Mouse (Mus musculus) neural tube, embryonic 11.5 days (tissue): Measurements from ENCODE around the gene Eci2. TPM values are rescaled to one million over a fixed set of nuclear protein-coding genes. Genes with fewer than 3 reads are reported as not detected.
"Not testable (repeated sequence)": the region's sequence is repeated elsewhere in the genome, so short reads cannot be mapped to it uniquely, and the experiment has no call there.

Experiments used
- ATAC-seq: fragments of 200-750 bp; cut with Nextera tagmentation; 2 replicates; pipeline ENCODE4 v1.8.0; 2017; ENCODE audit warnings: moderate number of reproducible peaks, mild to moderate bottlenecking, moderate TSS enrichment, moderate library complexity; ENCODE audit not compliant: insufficient read depth, low FRiP score, low TSS enrichment
- DNase-seq: peaks from one replicate; pipeline ENCODE4 v3.0.0-alpha.2; 2015; ENCODE audit warnings: low spot score
- H3K27ac ChIP-seq: fragments of 300-500 bp; sonication (generic); 2 replicates; pipeline ENCODE4 v1.5.1; 2014; ENCODE audit warnings: low read depth, mild to moderate bottlenecking, low read length
- H3K27me3 ChIP-seq: fragments of 300-500 bp; sonication (generic); 2 replicates; pipeline ENCODE4 v1.6.1; 2014; ENCODE audit warnings: mild to moderate bottlenecking, low read length, mixed read lengths; ENCODE audit not compliant: control insufficient read depth, insufficient read depth
- H3K36me3 ChIP-seq: fragments of 300-500 bp; sonication (generic); 2 replicates; pipeline ENCODE4 v1.6.1; 2014; ENCODE audit warnings: mild to moderate bottlenecking, low read length, moderate library complexity, mixed read lengths; ENCODE audit not compliant: control insufficient read depth, insufficient read depth
- H3K4me1 ChIP-seq: fragments of 300-500 bp; sonication (generic); 2 replicates; pipeline ENCODE4 v1.6.1; 2014; ENCODE audit warnings: low read length, mixed read lengths; ENCODE audit not compliant: control insufficient read depth, insufficient read depth
- H3K4me2 ChIP-seq: fragments of 300-500 bp; sonication (generic); 2 replicates; pipeline ENCODE4 v1.6.1; 2014; ENCODE audit warnings: low read depth, mild to moderate bottlenecking, moderate library complexity
- H3K4me3 ChIP-seq: fragments of 300-500 bp; sonication (generic); 2 replicates; pipeline ENCODE4 v1.5.1; 2014; ENCODE audit warnings: low read depth, low read length
- H3K9ac ChIP-seq: fragments of 300-500 bp; sonication (generic); 2 replicates; pipeline ENCODE4 v1.6.1; 2014; ENCODE audit warnings: mild to moderate bottlenecking, low read length
- H3K9me3 ChIP-seq: fragments of 300-500 bp; sonication (generic); 2 replicates; pipeline ENCODE4 v1.6.1; 2016; ENCODE audit warnings: low read length; ENCODE audit not compliant: control insufficient read depth
- WGBS: fragments of 180-500 bp; shearing (Covaris S2); extraction: QIAGEN DNeasy Blood & Tissue Kit; methylation state at CpG from one replicate; pipeline ENCODE4 v1.1.7; 2014; 5-methylcytosine and 5-hydroxymethylcytosine counted together
- polyA plus RNA-seq: library from polyadenylated mRNA; unstranded; fragments of >200 nt; fragmentation: Nextera tagmentation; extraction: Ambion mirVana; gene quantifications from 2 replicates; pipeline ENCODE4 v1.2.1, GENCODE M21; 2014

Gene Eci2
- polyA plus RNA-seq, 1 experiment from 2014 or later: 119 TPM

GRCm38 (mm10) chr13:34995925-34996324, 31.0 kb downstream of the Eci2 start:
- H3K9me3 ChIP-seq: no peaks in the 10 kb centered on the region
- no peak for DNase-seq
- no peak overlapping the region for H3K9ac ChIP-seq
- H3K4me2 ChIP-seq: no peak overlapping the region
- no peak overlapping the region for H3K27ac ChIP-seq
- 0 out of 2 replicates have a peak, but pooled peaks cover 4% of the 10 kb centered on the region for H3K4me1 ChIP-seq
- WGBS: 93% methylated on average over 2 of the region's 2 CpGs
- no peak for ATAC-seq
- no peak overlapping the region for H3K4me3 ChIP-seq
- no peaks in the 10 kb centered on the region for H3K27me3 ChIP-seq
- no peaks in the 10 kb centered on the region for H3K36me3 ChIP-seq

- Histone ChIP-seq H3K36me3 (no peaks in the 10 kb centered on the region; the same call in 1 of the 2 replicates), H3K27ac (peak overlapping the region; percentile 73; the same call in 1 of the 2 replicates), H3K4me3 (peak overlapping the region; percentile 60), H3K27me3 (no peaks in the 10 kb centered on the region), H3K9me3 (no peaks in the 10 kb centered on the region), H3K9ac (peak overlapping the region; percentile 84), H3K4me1 (0 out of 2 replicates have a peak, but pooled peaks cover 4% of the 10 kb centered on the region), H3K4me2 (peak overlapping the region; percentile 70)
- peak; percentile 94 for DNase-seq
- WGBS: 2% methylated on average over 33 of the region's 33 CpGs
- peak; percentile 97 for ATAC-seq
Observed at GRCm38 (mm10) chr13:34993983-34994811, 32.7 kb downstream of the Eci2 start.

- peak overlapping the region; percentile 60 for H3K4me3 ChIP-seq
- H3K4me1 ChIP-seq: 0 out of 2 replicates have a peak, but pooled peaks cover 4% of the 10 kb centered on the region
- peak overlapping the region; percentile 84 for H3K9ac ChIP-seq
- peaks cover 2% of the 10 kb centered on the region for H3K36me3 ChIP-seq
- WGBS: 1% methylated on average over 22 of the region's 22 CpGs
- DNase-seq (no peak), ATAC-seq (peak; percentile 73)
- peak overlapping the region; percentile 73; the same call in 1 of the 2 replicates for H3K27ac ChIP-seq
- no peaks in the 10 kb centered on the region for H3K27me3 ChIP-seq
- no peaks in the 10 kb centered on the region for H3K9me3 ChIP-seq
- H3K4me2 ChIP-seq: peak overlapping the region; percentile 70
Observed at GRCm38 (mm10) chr13:34993595-34993982, 33.3 kb downstream of the Eci2 start.

- no peak overlapping the region for H3K27ac ChIP-seq
- peaks cover 6% of the 10 kb centered on the region for H3K36me3 ChIP-seq
- H3K4me2 ChIP-seq: peak overlapping the region; percentile 70
- H3K9ac ChIP-seq: no peak overlapping the region; the same call in 1 of the 2 replicates
- H3K9me3 ChIP-seq: no peaks in the 10 kb centered on the region
- DNase-seq: no peak
- H3K27me3 ChIP-seq: no peaks in the 10 kb centered on the region
- 0 out of 2 replicates have a peak, but pooled peaks cover 4% of the 10 kb centered on the region for H3K4me1 ChIP-seq
- WGBS: 88% methylated on average over 4 of the region's 4 CpGs
- H3K4me3 ChIP-seq: peak overlapping the region; percentile 60
- ATAC-seq: no peak
Observed at GRCm38 (mm10) chr13:34993085-34993484, 33.8 kb downstream of the Eci2 start.

DNA sequence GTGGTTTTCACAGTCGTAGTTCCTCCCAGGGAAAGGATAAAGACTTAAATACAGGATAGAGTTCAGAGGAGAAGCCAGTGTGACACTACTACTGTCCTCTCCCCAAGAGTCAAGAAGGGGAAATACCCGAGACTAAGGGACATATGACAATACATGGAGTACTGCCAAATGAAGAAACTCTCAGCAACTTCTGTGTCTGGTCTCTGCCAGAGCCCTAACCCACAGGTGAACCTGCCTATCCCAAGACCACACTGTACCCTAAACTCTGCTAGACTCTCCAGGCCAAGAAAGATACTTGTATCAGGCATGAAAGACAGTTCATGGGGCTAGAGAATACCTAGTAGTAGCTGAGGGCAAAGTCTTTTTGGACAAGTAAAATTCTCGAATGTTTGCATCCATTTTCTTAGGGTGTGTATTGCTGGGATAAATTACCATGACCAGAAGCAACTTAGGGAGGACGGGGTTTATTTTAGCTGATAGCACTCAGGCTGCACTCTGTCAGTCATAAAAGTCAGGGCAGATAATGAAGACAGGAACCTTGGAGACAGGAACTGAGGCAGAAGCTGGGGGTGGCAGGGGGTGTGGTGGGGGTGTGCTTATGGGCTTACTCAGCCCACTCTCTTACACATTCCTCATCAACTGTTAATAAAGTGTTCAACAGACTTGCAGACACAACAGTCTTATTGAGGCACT, 35.2 kb downstream of the Eci2 start:
- no peaks in the 10 kb centered on the region for H3K27me3 ChIP-seq
- H3K36me3 ChIP-seq: peaks cover 6% of the 10 kb centered on the region
- no peak overlapping the region for H3K9ac ChIP-seq
- no peak overlapping the region for H3K4me3 ChIP-seq
- 0 out of 2 replicates have a peak, but pooled peaks cover 4% of the 10 kb centered on the region for H3K4me1 ChIP-seq
- H3K4me2 ChIP-seq: no peak overlapping the region
- WGBS: 73% methylated on average over 4 of the region's 4 CpGs
- ATAC-seq: no peak
- no peaks in the 10 kb centered on the region for H3K9me3 ChIP-seq
- no peak overlapping the region for H3K27ac ChIP-seq
- no peak for DNase-seq

DNA sequence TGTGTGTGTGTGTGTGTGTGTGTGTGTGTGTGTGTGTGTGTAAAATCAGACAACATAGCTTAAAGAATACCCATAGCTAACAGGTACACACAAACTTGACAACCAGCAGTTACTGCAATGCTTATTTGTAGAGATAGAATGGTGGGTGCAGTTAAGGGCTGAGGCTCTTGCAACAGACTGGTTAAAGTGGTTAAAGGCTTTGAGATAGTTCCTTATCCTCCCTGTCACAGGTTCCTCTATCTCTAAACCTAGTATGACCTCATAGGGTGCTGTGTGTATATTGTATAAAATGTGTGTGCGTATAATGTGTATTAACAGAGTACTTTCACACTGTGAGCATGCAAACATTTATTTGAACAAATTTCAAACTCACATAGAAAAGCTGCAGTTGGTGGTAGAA, 43.4 kb downstream of the Eci2 start:
- H3K4me2 ChIP-seq, H3K9me3 ChIP-seq, H3K27me3 ChIP-seq, H3K4me1 ChIP-seq, H3K36me3 ChIP-seq, ATAC-seq, H3K9ac ChIP-seq, DNase-seq, H3K27ac ChIP-seq, H3K4me3 ChIP-seq: not testable (repeated sequence)
- WGBS: 100% methylated on average over 1 of the region's 1 CpGs

GRCm38 (mm10) chr13:34978635-34979034, 48.3 kb downstream of the Eci2 start:
- H3K9ac ChIP-seq, ATAC-seq, H3K4me3 ChIP-seq, H3K4me2 ChIP-seq, DNase-seq, H3K36me3 ChIP-seq, H3K9me3 ChIP-seq, H3K27ac ChIP-seq, H3K4me1 ChIP-seq, H3K27me3 ChIP-seq: not testable (repeated sequence)
- 61% methylated on average over 5 of the region's 5 CpGs for WGBS

DNA sequence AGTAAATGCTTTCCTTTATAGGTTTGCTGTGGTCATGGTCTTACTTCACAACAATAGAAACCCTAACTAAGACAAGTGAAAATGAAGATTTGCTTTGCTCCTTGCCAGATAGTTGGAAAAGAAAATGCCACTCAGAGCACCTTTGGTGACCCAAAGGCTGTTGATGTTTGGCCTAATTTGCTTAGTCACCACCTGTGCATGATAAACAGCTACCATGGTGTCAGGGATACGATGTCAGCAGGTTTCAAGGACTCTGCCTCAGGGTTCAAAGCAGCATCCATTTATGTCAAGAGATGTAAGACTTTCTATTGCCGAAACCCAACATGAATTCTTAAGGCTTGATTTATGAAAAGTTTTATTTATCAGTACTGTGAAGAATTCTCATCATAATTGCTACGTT, 49.5 kb downstream of the Eci2 start:
- Histone ChIP-seq H3K27me3 (no peaks in the 10 kb centered on the region), H3K4me2 (no peak overlapping the region), H3K9me3 (no peaks in the 10 kb centered on the region), H3K36me3 (peaks cover 5% of the 10 kb centered on the region), H3K9ac (no peak overlapping the region), H3K27ac (no peak overlapping the region), H3K4me1 (no peaks in the 10 kb centered on the region), H3K4me3 (no peak overlapping the region)
- ATAC-seq: no peak
- WGBS: 93% methylated on average over 3 of the region's 3 CpGs
- DNase-seq: no peak
